ENCODE assay signal across 14 mouse cellular contexts in the genomic region with DNA sequence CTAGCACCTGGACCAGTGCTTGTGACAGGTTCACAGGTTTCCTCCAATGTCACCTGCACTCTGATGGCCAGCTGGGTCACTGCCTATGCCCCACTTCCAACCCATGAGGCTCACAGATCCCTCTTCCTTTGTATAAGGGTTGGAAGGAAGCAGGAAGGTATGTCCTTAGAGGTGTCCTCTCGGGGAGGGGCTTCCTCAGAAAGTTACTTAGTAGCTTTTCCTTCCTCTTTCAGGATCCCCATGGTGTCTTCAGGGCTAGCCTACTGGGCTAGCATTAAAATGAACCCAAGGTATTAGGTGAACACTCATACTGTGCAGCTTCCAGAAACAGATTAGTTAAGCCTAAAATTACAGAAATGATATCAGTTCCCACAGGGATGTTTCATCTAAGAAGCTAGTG.
"Had no signal": no experiment of that assay in that cellular context is flagged by ENCODE, and none has a peak within 500 bp of the region (broad histone marks: within the 10 kb centered on the region; RNA-seq: fewer than 3 reads in every experiment).

No protein-coding gene starts in this region.

- ATAC-seq: liver, embryonic 12.5 days had no signal

- H3K36me3 ChIP-seq: liver, embryonic 12.5 days; lung, embryonic 15.5 days; midbrain, embryonic 13.5 days; stomach, embryonic 15.5 days had no signal

- H3K9me3 ChIP-seq: liver, embryonic 12.5 days; lung, embryonic 15.5 days; midbrain, embryonic 13.5 days; stomach, embryonic 15.5 days had no signal

- H3K9ac ChIP-seq: liver, embryonic 12.5 days; lung, embryonic 15.5 days; midbrain, embryonic 13.5 days; stomach, embryonic 15.5 days had no signal

- DNase-seq: kidney, adult 11 months; kidney, postnatal 10 days; kidney, postnatal 4 days; left cerebral cortex, postnatal 4 days; lung, postnatal 14 days; spleen, adult 18-20 months; thymus, adult 2 months; thymus, postnatal 25 days had no signal

- H3K4me2 ChIP-seq: liver, embryonic 12.5 days; lung, embryonic 15.5 days; midbrain, embryonic 13.5 days; stomach, embryonic 15.5 days had no signal

- H3K27me3 ChIP-seq: lung, embryonic 15.5 days; midbrain, embryonic 13.5 days; stomach, embryonic 15.5 days had no signal

- H3K4me3 ChIP-seq: layer of hippocampus, adult 2 months; liver, embryonic 12.5 days; lung, embryonic 15.5 days; midbrain, embryonic 13.5 days; stomach, embryonic 15.5 days had no signal

- H3K27ac ChIP-seq: layer of hippocampus, adult 2 months; liver, embryonic 12.5 days; lung, embryonic 15.5 days; macrophage; midbrain, embryonic 13.5 days; stomach, embryonic 15.5 days had no signal
